Mouse (Mus musculus): Measurements from ENCODE around the gene Wnt10a. TPM values are rescaled to one million over a fixed set of nuclear protein-coding genes. Genes with fewer than 3 reads are reported as not detected.
A peak's percentile ranks its signal among the peaks of the same experiment; 100 is the strongest.
"Not testable (repeated sequence)": the region's sequence is repeated elsewhere in the genome, so short reads cannot be mapped to it uniquely, and the experiment has no call there.

Wnt10a gene
- polyA plus RNA-seq, 1 experiment from 2014 or later, result 3.1 TPM

DNA sequence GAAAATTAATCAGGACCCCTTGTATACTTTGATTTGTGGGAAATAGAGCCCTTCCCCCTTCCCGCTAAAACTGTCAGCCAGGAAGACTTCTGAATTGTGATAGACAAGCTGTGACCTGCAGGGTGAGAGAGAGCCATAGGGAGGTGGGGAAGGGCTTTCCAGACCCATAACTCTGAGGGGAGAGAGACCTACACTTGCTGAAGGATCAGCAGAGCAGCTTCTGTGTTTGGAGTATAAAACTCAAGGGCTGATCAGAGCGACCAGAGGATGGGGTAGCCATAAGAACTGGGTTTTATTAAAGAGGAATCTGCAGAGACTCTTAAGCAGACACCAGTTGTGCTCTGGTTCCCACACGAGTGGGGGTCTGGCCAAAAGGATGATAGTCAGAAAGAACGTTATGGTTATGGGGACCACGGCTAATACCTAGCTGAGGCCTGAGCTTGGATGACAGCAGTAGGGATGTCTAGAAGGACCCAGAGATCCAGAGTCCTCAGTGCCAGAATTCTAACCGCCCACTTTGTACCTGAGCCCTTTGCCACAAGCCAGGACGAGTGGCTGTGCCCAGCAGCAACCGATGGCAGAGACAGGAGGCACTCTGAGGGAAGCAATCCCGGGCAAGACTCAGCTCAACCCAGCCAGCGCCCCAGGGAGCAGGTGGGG lies 13.0 kb downstream of the Wnt10a start:
- Histone ChIP-seq H3K4me2 (replicated peaks) (no peak overlapping the region; the same call in 1 of the 2 replicates), H3K27ac (no peak overlapping the region), H3K27me3 (peaks cover 87% of the 10 kb centered on the region), H3K4me1 (peaks cover 51% of the 10 kb centered on the region), H3K36me3 (no peaks in the 10 kb centered on the region), H3K4me3 (no peak overlapping the region), H3K9ac (no peak overlapping the region), H3K9me3 (no peaks in the 10 kb centered on the region)
- no peak for ATAC-seq (ENCODE audit: insufficient number of reproducible peaks, insufficient read depth, low FRiP score, low TSS enrichment)
- 6% methylated on average over 10 of the region's 10 CpGs for WGBS

DNA sequence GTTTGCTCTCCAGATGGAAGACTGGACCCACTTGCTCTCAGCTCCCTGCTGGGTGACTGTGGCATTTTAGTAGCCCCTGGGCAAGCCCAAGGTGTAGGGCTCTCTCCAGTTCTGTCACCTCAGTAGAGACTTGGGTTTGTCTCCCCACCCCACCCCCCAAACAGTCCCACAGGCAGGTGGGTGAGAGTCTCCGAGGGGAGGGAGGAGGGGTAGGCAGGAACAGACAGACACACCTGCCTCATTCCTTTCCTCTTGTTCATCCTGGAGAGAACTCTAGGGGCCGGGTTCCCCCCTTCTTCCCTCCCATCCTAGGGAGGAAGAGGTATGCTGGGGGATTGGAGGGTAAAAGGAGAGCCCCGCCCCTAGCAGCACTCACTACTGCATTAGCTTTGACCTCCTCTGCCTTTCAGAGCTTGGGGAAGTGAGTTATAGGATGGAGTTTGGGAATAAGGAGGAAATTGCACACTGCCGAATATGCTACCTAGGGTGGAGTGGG lies 14.1 kb downstream of the Wnt10a start:
- Histone ChIP-seq H3K4me3 (no peak overlapping the region), H3K27ac (no peak overlapping the region), H3K36me3 (no peaks in the 10 kb centered on the region), H3K4me1 (peaks cover 46% of the 10 kb centered on the region), H3K27me3 (peaks cover 87% of the 10 kb centered on the region), H3K9ac (no peak overlapping the region), H3K4me2 (replicated peaks) (no peak overlapping the region), H3K9me3 (no peaks in the 10 kb centered on the region)
- 12% methylated on average over 4 of the region's 4 CpGs for WGBS
- ATAC-seq (ENCODE audit: insufficient number of reproducible peaks, insufficient read depth, low FRiP score, low TSS enrichment), result no peak

DNA sequence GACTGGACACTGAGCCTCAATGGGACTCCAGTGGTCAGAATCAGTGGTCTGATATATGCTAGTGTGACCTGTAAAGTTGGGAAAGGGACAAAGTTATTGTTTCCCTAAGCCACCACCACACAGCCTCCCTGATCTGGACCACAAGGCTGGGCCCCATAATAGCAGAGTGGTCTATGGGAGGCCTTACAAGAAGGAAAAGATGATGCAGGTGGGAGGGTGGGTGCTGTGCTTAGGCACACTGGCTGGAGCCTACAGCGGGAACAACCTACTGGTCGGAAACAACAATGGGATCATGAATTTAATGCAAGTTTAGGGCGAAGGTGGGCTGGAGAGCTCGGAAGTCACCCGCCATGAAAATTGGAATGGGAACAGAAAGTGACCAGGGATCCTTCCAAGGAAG lies 14.5 kb downstream of the Wnt10a start:
- no peaks in the 10 kb centered on the region for H3K36me3 ChIP-seq
- peaks cover 83% of the 10 kb centered on the region for H3K27me3 ChIP-seq
- no peak overlapping the region for H3K4me3 ChIP-seq
- no peak for ATAC-seq (ENCODE audit: insufficient number of reproducible peaks, insufficient read depth, low FRiP score, low TSS enrichment)
- no peak overlapping the region for H3K9ac ChIP-seq
- no peaks in the 10 kb centered on the region for H3K9me3 ChIP-seq
- H3K4me2 ChIP-seq (replicated peaks), result no peak overlapping the region
- H3K4me1 ChIP-seq, result peaks cover 42% of the 10 kb centered on the region
- no peak overlapping the region for H3K27ac ChIP-seq
- 9% methylated on average over 5 of the region's 5 CpGs for WGBS

DNA sequence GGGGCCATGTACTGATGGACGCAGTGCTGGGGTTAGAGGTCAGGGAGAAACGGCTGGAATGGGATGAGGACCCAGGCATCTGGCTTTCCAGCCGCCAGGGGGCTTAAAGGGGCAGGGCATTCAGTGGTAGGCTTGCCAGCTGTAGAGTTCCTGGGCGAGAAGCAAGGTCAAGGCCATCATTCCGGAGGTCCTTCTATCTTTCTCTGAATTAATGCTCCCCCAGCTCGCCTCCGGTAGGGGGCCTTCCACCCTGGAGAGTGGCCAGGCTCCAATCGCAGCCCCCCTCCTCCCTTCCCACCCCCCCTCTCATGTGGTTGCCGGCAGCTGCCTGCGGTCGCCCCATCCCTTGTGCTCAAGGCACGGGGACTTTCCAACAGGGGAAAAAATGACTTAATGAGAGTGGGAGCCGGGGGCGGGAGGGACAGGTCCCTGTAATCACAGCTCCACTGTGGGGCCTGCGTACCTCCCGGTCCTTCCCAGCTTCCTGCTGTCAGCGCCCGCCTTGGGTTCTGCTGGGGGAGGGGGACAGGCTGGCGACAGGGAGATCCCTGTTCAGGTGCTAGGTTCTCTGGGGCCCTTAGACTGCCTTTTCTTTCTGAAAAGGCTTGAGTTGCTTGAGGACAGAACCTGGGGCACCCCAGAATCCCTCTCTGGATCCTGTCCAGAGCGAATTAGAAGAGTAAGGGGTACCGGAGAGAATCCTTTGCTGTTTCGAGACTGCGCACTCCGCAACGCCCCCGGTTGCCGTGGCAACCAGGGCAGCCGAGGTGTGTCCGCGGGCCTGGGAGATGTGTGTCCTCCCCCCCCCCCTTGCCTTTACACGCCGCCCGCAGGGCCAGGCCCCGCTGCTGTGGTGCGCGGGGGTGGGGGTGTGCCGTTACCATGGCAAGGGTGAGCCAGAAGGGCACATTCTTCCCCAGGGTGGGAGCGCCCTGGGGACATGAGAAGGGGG lies 15.3 kb downstream of the Wnt10a start:
- peak overlapping the region; percentile 54 for H3K4me2 ChIP-seq (replicated peaks)
- peaks cover 77% of the 10 kb centered on the region for H3K27me3 ChIP-seq
- no peak for ATAC-seq (ENCODE audit: insufficient number of reproducible peaks, insufficient read depth, low FRiP score, low TSS enrichment)
- no peaks in the 10 kb centered on the region for H3K9me3 ChIP-seq
- peak overlapping the region; percentile 45 for H3K9ac ChIP-seq
- H3K4me1 ChIP-seq, result peaks cover 39% of the 10 kb centered on the region
- WGBS, result under 1% methylated on average over 38 of the region's 38 CpGs
- peak overlapping the region; percentile 22 for H3K4me3 ChIP-seq
- no peak overlapping the region; the same call in 1 of the 2 replicates for H3K27ac ChIP-seq
- no peaks in the 10 kb centered on the region for H3K36me3 ChIP-seq

DNA sequence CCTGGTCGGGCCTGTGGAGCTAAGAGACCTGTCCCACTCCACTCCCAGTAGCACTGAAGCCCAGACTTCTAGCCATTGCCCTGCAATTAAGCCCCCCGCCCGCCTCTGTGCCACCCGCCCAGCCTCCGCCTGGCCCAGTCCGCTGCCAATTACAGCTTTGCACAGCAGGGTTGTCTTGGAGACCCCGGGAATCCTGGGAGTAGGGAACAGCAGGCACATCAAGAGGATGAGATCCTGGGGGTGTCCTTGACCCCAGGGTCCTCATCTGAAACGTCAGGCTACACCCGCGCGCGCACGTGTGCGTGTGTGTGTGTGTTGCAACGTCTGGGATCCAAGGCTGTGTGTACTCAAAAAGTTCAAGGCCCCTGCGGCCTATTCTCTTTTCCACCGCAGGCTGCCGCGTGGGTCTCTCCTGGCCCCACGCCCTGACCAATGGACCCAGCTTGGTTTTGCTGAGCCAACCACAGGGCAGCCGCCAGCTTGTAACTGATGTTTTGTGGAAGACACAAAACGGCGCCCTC lies 16.3 kb downstream of the Wnt10a start:
- H3K9me3 ChIP-seq, result no peaks in the 10 kb centered on the region
- H3K4me3 ChIP-seq, result peak overlapping the region; percentile 22; the same call in 1 of the 2 replicates
- WGBS, result 4% methylated on average over 23 of the region's 23 CpGs
- no peak overlapping the region; the same call in 1 of the 2 replicates for H3K27ac ChIP-seq
- H3K36me3 ChIP-seq, result no peaks in the 10 kb centered on the region
- ATAC-seq (ENCODE audit: insufficient number of reproducible peaks, insufficient read depth, low FRiP score, low TSS enrichment), result 0 out of 2 replicates have a peak, but pooled peaks have one; percentile 18
- peaks cover 67% of the 10 kb centered on the region for H3K27me3 ChIP-seq
- no peak overlapping the region; the same call in 1 of the 2 replicates for H3K9ac ChIP-seq
- H3K4me2 ChIP-seq (replicated peaks), result peak overlapping the region; percentile 54
- H3K4me1 ChIP-seq, result peaks cover 38% of the 10 kb centered on the region

DNA sequence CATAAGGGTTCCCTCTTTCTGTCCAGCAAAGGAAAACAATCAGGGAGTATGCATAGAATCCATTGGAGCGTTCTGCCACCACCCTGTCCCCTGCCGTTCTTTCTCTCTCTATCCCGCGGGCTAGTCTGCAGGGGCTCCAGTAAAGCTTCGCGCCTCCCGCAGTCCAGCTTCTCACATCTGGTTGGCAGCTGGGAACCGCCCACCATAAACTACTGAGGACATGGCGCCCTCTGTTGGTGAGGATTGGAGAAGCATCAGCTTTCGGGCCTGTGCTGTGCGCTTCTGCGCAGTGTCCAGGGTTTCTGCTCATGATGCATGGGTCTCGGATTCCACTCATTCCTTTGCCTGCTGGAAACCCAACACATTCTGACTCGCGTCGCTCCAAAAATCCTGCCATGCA lies 16.8 kb downstream of the Wnt10a start:
- ATAC-seq (ENCODE audit: insufficient number of reproducible peaks, insufficient read depth, low FRiP score, low TSS enrichment), result peak; percentile 70; the same call in 1 of the 2 replicates
- no peaks in the 10 kb centered on the region for H3K36me3 ChIP-seq
- peak overlapping the region; percentile 54 for H3K4me2 ChIP-seq (replicated peaks)
- H3K27ac ChIP-seq, result no peak overlapping the region
- no peak overlapping the region; the same call in 1 of the 2 replicates for H3K9ac ChIP-seq
- H3K27me3 ChIP-seq, result peaks cover 62% of the 10 kb centered on the region
- WGBS, result under 1% methylated on average over 16 of the region's 16 CpGs
- H3K4me3 ChIP-seq, result peak overlapping the region; percentile 22
- no peaks in the 10 kb centered on the region for H3K9me3 ChIP-seq
- peaks cover 34% of the 10 kb centered on the region for H3K4me1 ChIP-seq

DNA sequence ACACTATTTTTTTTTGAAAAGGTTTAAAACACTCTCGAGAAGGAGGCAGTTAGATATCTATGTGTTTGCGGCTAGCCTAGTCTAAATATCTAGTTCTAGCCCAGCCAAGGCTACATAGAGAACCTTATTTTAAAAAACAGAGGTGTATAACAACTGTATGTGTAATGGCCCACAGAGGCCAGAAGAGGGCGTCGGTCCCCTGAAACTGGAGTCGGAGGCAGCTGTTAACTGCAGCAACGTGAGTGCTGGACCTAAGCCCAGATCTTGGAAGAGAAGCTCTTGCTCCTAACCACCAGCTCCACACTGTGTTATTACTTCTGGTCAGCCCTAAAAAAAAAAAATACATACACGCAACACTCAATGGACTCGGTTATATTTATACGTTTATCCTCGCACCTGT lies 17.7 kb downstream of the Wnt10a start:
- WGBS, result 57% methylated on average over 10 of the region's 10 CpGs
- Histone ChIP-seq H3K27ac (no peak overlapping the region), H3K36me3 (no peaks in the 10 kb centered on the region), H3K4me1 (peaks cover 24% of the 10 kb centered on the region), H3K4me2 (replicated peaks) (no peak overlapping the region), H3K9me3 (no peaks in the 10 kb centered on the region), H3K4me3 (no peak overlapping the region), H3K27me3 (peaks cover 53% of the 10 kb centered on the region), H3K9ac (no peak overlapping the region)
- ATAC-seq (ENCODE audit: insufficient number of reproducible peaks, insufficient read depth, low FRiP score, low TSS enrichment), result no peak

DNA sequence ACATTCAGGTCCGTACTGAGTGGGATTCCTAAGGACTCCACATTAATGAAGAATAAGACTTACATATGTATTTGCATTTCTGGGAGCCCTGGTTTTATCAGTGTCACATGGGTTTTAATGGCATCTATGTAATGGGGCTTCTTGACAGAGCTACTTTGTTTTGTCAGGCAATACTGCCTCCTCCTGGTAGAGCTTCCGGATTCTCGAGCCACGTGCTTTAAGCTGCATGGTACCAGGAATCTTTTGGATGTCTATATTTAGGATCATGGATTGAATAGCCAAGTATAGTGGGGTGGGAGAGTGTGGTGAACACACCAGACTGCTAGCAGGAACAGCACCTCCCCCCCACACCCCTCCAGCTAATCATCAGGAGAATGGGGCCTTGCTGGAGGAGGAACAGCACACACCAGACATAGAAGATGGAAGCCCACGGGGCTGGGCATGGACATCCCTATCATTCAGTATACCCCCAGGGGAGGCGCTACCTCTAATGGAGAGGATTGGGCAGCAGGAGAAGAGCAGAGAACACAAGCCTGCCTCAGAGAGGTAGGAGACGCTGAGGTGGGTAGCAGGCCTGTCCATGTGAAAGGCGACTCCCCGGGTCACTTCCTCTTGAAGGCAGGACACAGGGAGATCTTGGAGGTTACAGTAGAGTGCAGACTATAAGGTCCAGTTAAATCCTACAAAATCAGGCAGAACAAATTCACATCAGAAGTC lies 23.8 kb downstream of the Wnt10a start:
- no peak for ATAC-seq (ENCODE audit: insufficient number of reproducible peaks, insufficient read depth, low FRiP score, low TSS enrichment)
- Histone ChIP-seq H3K9ac (no peak overlapping the region), H3K9me3 (no peaks in the 10 kb centered on the region), H3K27me3 (peaks cover 3% of the 10 kb centered on the region; the same call in 1 of the 2 replicates), H3K36me3 (no peaks in the 10 kb centered on the region), H3K4me2 (replicated peaks) (no peak overlapping the region), H3K4me3 (no peak overlapping the region), H3K4me1 (no peaks in the 10 kb centered on the region), H3K27ac (no peak overlapping the region)
- 74% methylated on average over 9 of the region's 9 CpGs for WGBS

DNA sequence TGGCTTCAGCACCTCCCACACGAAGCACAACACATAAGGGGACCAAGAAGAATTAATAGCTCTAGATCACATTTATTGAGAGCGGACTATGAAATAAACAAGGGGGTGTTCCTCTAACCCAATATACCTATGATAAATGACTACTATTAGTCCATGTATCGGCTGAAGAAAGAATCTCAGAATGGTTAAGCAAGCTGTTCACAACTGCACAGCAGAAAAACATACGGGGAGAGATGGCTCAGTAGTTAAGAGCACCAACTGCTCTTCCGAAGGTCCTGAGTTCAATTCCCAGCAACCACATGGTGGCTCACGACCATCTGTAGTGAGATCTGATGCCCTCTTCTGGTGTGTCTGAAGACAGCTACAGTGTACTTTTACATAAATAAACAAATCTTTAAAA lies 24.6 kb downstream of the Wnt10a start:
- H3K4me3 ChIP-seq; H3K4me2 ChIP-seq (replicated peaks); H3K27ac ChIP-seq; H3K4me1 ChIP-seq; ATAC-seq (ENCODE audit: insufficient number of reproducible peaks, insufficient read depth, low FRiP score, low TSS enrichment); H3K27me3 ChIP-seq; H3K9me3 ChIP-seq; H3K9ac ChIP-seq; H3K36me3 ChIP-seq: not testable (repeated sequence)
- 89% methylated on average over 6 of the region's 6 CpGs for WGBS

DNA sequence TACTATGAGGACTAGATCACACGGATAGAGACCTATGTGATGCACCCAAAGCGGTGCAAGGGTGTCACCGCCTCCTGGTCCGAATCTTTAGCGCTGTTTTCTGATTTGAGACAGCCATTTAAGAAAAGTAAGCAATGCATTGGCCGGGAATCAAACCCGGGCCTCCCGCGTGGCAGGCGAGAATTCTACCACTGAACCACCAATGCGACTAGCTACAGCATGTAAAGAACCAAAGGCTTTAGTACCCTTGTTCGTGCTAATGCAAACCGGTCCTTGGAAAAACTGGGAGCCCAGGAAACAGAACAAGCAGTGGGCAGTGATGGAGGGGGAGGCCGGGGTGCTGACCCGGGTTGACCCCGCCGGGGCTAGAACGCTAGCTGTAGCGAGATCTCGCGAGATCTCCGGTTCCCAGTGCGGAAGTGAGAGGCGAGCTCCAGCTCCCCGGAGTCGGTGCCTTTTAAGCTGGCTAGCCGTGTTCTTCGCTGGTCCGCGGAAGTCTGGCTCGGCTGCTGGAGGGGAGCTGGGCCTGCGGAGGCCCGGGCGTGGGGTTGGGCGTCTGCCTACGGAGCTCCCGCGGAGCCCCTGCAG lies 25.4 kb downstream of the Wnt10a start:
- peak overlapping the region; percentile 45 for H3K4me2 ChIP-seq (replicated peaks)
- peak overlapping the region; percentile 49 for H3K4me3 ChIP-seq
- H3K36me3 ChIP-seq, result no peaks in the 10 kb centered on the region
- WGBS, result 6% methylated on average over 38 of the region's 38 CpGs
- H3K9me3 ChIP-seq, result no peaks in the 10 kb centered on the region
- ATAC-seq (ENCODE audit: insufficient number of reproducible peaks, insufficient read depth, low FRiP score, low TSS enrichment), result peak; percentile 63
- no peaks in the 10 kb centered on the region for H3K4me1 ChIP-seq
- peak overlapping the region; percentile 67 for H3K9ac ChIP-seq
- peak overlapping the region; percentile 78 for H3K27ac ChIP-seq
- no peaks in the 10 kb centered on the region; the same call in 1 of the 2 replicates for H3K27me3 ChIP-seq

DNA sequence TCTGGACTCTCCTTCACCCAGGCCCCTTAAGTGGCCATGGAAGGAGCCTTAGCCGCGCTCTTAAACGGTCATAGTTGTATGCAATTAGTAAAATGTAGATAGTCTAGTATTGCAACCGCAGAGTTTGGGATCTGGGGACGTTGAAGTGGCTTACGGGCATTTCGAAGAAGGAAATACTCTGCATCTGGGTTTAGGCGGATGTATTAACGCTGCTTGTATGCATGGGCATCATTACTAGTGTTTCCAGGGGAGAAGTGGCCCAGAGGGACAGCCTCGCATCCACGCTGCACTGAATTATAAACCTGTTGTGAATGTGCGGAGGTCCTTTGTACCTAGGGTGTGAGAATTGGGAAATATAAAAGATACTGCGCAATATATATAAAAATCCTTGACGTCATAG lies 25.9 kb downstream of the Wnt10a start:
- H3K4me2 ChIP-seq (replicated peaks), result peak overlapping the region; percentile 45
- no peaks in the 10 kb centered on the region for H3K27me3 ChIP-seq
- H3K9me3 ChIP-seq, result no peaks in the 10 kb centered on the region
- H3K27ac ChIP-seq, result peak overlapping the region; percentile 78
- 11% methylated on average over 14 of the region's 14 CpGs for WGBS
- no peak for ATAC-seq (ENCODE audit: insufficient number of reproducible peaks, insufficient read depth, low FRiP score, low TSS enrichment)
- H3K9ac ChIP-seq, result peak overlapping the region; percentile 67
- H3K36me3 ChIP-seq, result no peaks in the 10 kb centered on the region
- peak overlapping the region; percentile 49 for H3K4me3 ChIP-seq
- H3K4me1 ChIP-seq, result no peaks in the 10 kb centered on the region
